Mouse (Mus musculus): ENCODE results near the gene Ccdc50. TPM values are rescaled to one million over a fixed set of nuclear protein-coding genes. Genes with fewer than 3 reads are reported as not detected.

The Ccdc50 gene
- polyA plus RNA-seq (2012; rRNA removed), result 130 and 144 TPM in 2 replicates

DNA sequence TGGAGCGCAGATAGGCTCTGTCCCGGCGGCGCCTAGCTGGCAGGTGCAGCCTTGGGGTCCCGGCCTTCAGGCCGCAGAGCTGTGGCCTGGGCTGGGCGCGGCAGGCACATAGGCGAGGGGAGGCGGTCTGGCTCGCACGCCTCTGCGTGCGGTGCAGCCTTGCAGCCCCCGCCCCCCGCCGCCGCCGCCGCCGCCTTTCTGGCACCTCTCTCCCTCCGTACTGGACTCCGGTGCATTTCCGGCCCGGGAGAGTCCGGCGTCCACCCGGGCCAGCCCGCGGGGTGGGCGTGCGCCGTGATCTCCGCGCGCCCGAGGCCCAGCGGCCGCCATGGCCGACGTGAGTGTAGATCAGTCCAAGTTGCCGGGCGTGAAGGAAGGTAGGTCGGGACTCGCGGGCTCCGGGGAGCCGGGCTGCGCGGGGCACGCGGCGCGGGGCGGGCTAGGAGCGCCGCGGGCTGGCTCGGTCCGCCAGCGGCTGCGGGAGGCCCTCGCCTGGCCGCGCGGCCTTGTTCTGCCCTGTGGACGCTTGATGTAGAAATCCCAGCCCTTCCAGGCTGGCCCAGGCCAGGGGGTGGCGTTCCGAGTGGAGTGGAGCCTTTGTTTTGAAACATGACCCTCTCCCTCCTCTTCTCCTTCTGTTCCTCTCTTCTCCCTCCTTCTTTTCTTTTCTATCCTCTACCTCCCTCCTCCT is at the start of gene Ccdc50:
Ccdc50 (plus strand) TSS at position 109 of the 691 bp plus-strand sequence.
- H3K4me1 ChIP-seq (ENCODE audit: control insufficient read depth, insufficient read depth, low read length), result peaks cover 5% of the 10 kb centered on the region
- H3K27me3 ChIP-seq (ENCODE audit: control insufficient read depth, insufficient read depth, low read length), result no peaks in the 10 kb centered on the region
- TF ChIP-seq CTCF (IDR thresholded peaks at IDR 0.05; ENCODE audit: control insufficient read depth, insufficient read depth, insufficient replicate concordance, low read depth, low read length), result no peak
- TF ChIP-seq POLR2A (IDR thresholded peaks at IDR 0.05; ENCODE audit: control insufficient read depth, low read depth, low read length), result peak; percentile 51
- peak within 1 kb of the TSS; percentile 97 for H3K4me3 ChIP-seq (ENCODE audit: control insufficient read depth, low read depth, low read length)
- no peaks in the 10 kb centered on the region for H3K36me3 ChIP-seq (ENCODE audit: control insufficient read depth, insufficient read depth, low read length)
- H3K27ac ChIP-seq (ENCODE audit: control insufficient read depth, insufficient read depth, low read depth, low read length), result peak within 1 kb of the TSS; percentile 93

DNA sequence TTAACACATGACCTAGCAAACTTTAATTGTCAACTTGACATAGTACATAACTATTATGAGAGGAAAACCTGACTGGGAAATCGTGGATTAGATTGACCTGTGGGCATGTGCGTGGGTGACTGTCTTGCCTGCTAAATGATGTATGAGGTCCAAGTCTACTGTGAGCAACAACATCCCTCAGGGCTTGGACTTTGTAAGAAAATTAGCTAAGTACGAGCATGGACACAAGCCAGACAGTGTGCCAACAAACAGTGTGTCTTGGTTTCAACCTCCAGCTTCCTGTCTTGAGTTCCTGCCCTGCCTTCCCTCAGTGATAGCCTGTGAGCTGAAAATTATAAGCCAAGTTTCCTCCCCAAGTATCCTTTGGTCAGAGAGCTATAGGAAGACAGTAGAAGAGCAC is 41.1 kb upstream of the Ccdc50 start:
- no peak overlapping the region for H3K4me3 ChIP-seq (ENCODE audit: control insufficient read depth, low read depth, low read length)
- TF ChIP-seq CTCF (IDR thresholded peaks at IDR 0.05; ENCODE audit: control insufficient read depth, insufficient read depth, insufficient replicate concordance, low read depth, low read length) (no peak), POLR2A (IDR thresholded peaks at IDR 0.05; ENCODE audit: control insufficient read depth, low read depth, low read length) (no peak)
- H3K4me1 ChIP-seq (ENCODE audit: control insufficient read depth, insufficient read depth, low read length), result no peaks in the 10 kb centered on the region
- no peak overlapping the region for H3K27ac ChIP-seq (ENCODE audit: control insufficient read depth, insufficient read depth, low read depth, low read length)
- no peaks in the 10 kb centered on the region for H3K36me3 ChIP-seq (ENCODE audit: control insufficient read depth, insufficient read depth, low read length)
- no peaks in the 10 kb centered on the region for H3K27me3 ChIP-seq (ENCODE audit: control insufficient read depth, insufficient read depth, low read length)

DNA sequence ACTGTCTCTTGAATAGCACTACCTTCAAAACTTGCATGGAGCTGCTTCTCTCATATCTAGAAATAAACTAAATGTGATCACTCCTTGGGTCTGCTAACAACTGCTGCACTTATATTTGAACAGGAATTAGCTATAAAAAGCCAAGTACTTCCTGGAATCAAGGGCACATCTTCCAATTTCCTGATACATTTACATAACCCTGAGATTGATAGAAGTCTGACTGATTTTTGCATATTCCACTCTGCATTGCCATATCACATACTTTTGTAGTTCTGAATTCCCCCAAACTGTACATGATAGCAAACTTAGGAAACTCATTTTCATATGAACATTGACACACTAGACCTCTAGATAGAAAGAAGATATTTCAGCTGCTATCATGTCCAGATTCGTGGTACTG is 40.3 kb upstream of the Ccdc50 start:
- no peaks in the 10 kb centered on the region for H3K27me3 ChIP-seq (ENCODE audit: control insufficient read depth, insufficient read depth, low read length)
- H3K4me1 ChIP-seq (ENCODE audit: control insufficient read depth, insufficient read depth, low read length), result no peaks in the 10 kb centered on the region
- no peak overlapping the region for H3K4me3 ChIP-seq (ENCODE audit: control insufficient read depth, low read depth, low read length)
- no peak overlapping the region for H3K27ac ChIP-seq (ENCODE audit: control insufficient read depth, insufficient read depth, low read depth, low read length)
- TF ChIP-seq POLR2A (IDR thresholded peaks at IDR 0.05; ENCODE audit: control insufficient read depth, low read depth, low read length) (no peak), CTCF (IDR thresholded peaks at IDR 0.05; ENCODE audit: control insufficient read depth, insufficient read depth, insufficient replicate concordance, low read depth, low read length) (no peak)
- H3K36me3 ChIP-seq (ENCODE audit: control insufficient read depth, insufficient read depth, low read length), result no peaks in the 10 kb centered on the region

DNA sequence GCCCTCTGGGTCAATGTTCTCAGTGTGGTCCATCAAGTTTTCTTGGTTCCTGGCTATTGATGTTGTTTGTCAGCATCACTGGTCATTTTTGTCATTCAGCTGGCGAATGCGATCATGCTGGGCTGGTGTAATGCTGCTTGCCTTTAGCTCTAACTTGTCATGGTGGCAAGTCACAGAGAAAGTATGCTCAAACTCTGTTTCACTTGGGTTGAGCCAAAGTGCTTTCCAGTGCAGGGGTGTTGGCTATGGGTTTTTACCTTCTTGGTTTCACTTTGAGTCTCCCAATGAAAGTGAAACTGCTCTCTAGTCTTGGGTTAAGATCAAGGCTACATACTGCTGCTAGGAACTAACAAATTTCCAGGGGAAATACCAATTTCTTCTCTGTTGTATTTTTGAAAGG is 39.4 kb upstream of the Ccdc50 start:
- H3K36me3 ChIP-seq (ENCODE audit: control insufficient read depth, insufficient read depth, low read length), result no peaks in the 10 kb centered on the region

DNA sequence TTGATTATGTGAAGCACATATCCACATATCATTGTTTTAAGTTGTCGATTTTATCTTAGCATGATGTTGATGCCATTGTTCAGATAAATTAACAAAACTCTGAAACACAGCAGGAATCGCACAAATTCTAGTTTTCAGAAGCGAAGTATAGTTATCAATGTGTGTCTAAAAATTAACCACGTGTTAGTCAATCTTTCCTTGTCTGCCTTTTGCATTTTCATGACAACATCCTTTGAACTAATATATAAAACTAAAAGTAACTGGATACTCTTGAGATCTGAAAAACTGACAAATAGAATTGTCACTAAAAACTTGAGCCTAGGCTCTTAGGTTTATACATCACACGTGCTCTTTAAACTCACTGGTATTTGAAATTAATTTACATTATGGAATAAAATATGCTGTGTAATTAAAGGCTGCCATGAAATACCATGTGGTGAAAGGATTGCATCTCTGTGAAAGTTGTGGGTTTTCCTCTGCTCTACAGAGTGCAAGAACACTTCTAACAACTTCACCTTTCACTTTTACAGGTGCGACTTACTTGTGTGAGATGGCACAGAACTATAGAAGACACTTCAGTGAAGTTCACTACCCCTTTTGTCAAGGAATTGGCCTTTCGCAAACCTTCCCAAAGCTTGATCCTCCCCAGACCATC is 38.7 kb upstream of the Ccdc50 start:
- Histone ChIP-seq H3K27me3 (ENCODE audit: control insufficient read depth, insufficient read depth, low read length) (no peaks in the 10 kb centered on the region), H3K4me1 (ENCODE audit: control insufficient read depth, insufficient read depth, low read length) (no peaks in the 10 kb centered on the region), H3K36me3 (ENCODE audit: control insufficient read depth, insufficient read depth, low read length) (no peaks in the 10 kb centered on the region), H3K27ac (ENCODE audit: control insufficient read depth, insufficient read depth, low read depth, low read length) (no peak overlapping the region), H3K4me3 (ENCODE audit: control insufficient read depth, low read depth, low read length) (no peak overlapping the region)
- no peak for TF ChIP-seq POLR2A (IDR thresholded peaks at IDR 0.05; ENCODE audit: control insufficient read depth, low read depth, low read length)
- no peak for TF ChIP-seq CTCF (IDR thresholded peaks at IDR 0.05; ENCODE audit: control insufficient read depth, insufficient read depth, insufficient replicate concordance, low read depth, low read length)

More for the DNA sequence above, 39.4 kb upstream of the Ccdc50 start:
- no peak overlapping the region for H3K27ac ChIP-seq (ENCODE audit: control insufficient read depth, insufficient read depth, low read depth, low read length)
- TF ChIP-seq CTCF (IDR thresholded peaks at IDR 0.05; ENCODE audit: control insufficient read depth, insufficient read depth, insufficient replicate concordance, low read depth, low read length), result no peak
- no peak for TF ChIP-seq POLR2A (IDR thresholded peaks at IDR 0.05; ENCODE audit: control insufficient read depth, low read depth, low read length)
- no peak overlapping the region for H3K4me3 ChIP-seq (ENCODE audit: control insufficient read depth, low read depth, low read length)
- H3K4me1 ChIP-seq (ENCODE audit: control insufficient read depth, insufficient read depth, low read length), result no peaks in the 10 kb centered on the region
- H3K27me3 ChIP-seq (ENCODE audit: control insufficient read depth, insufficient read depth, low read length), result no peaks in the 10 kb centered on the region

DNA sequence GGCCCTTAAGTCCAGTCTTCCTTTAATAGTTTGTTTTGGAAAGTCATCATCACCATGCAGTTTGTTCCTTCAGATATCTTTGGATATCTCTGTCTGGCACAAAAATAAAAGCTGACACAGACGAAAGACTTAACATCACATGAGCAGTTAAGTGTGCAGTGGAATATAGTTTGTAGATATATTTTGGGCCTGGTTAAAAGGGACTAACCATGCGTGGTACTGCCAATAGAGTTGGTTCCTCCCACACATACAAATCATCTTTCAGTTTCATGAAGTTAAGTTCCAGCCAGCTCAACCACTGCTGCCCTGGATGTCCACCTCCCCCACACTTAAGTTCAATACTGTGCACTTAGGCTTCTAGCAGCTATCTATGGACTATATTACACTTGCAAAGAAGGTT is 34.2 kb upstream of the Ccdc50 start:
- no peak for TF ChIP-seq POLR2A (IDR thresholded peaks at IDR 0.05; ENCODE audit: control insufficient read depth, low read depth, low read length)
- TF ChIP-seq CTCF (IDR thresholded peaks at IDR 0.05; ENCODE audit: control insufficient read depth, insufficient read depth, insufficient replicate concordance, low read depth, low read length), result no peak
- no peaks in the 10 kb centered on the region for H3K4me1 ChIP-seq (ENCODE audit: control insufficient read depth, insufficient read depth, low read length)

DNA sequence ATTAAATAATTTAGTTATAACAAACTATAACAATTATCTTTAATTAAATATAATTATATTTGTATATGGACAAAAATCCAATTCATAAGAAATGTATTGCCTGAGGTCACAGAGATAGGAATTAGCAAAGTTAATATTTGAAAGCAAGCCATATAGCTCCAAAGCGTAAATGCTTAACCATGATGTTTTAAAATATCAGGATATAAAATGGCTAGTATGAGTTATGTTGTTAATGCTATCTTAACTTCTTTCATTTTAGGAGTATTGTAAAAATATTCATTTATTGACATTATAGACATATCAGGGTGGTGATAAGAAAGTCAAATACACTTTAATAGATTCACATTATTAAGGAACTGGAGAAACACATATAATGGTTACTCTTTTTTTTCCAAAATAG is 28.6 kb upstream of the Ccdc50 start:
- Histone ChIP-seq H3K4me1 (ENCODE audit: control insufficient read depth, insufficient read depth, low read length) (no peaks in the 10 kb centered on the region), H3K27ac (ENCODE audit: control insufficient read depth, insufficient read depth, low read depth, low read length) (no peak overlapping the region), H3K36me3 (ENCODE audit: control insufficient read depth, insufficient read depth, low read length) (no peaks in the 10 kb centered on the region), H3K27me3 (ENCODE audit: control insufficient read depth, insufficient read depth, low read length) (no peaks in the 10 kb centered on the region), H3K4me3 (ENCODE audit: control insufficient read depth, low read depth, low read length) (no peak overlapping the region)
- no peak for TF ChIP-seq CTCF (IDR thresholded peaks at IDR 0.05; ENCODE audit: control insufficient read depth, insufficient read depth, insufficient replicate concordance, low read depth, low read length)
- no peak for TF ChIP-seq POLR2A (IDR thresholded peaks at IDR 0.05; ENCODE audit: control insufficient read depth, low read depth, low read length)

More for the DNA sequence above, 34.2 kb upstream of the Ccdc50 start:
- no peak overlapping the region for H3K27ac ChIP-seq (ENCODE audit: control insufficient read depth, insufficient read depth, low read depth, low read length)
- H3K36me3 ChIP-seq (ENCODE audit: control insufficient read depth, insufficient read depth, low read length), result no peaks in the 10 kb centered on the region
- no peak overlapping the region for H3K4me3 ChIP-seq (ENCODE audit: control insufficient read depth, low read depth, low read length)
- no peaks in the 10 kb centered on the region for H3K27me3 ChIP-seq (ENCODE audit: control insufficient read depth, insufficient read depth, low read length)

Data from testis, adult 2 months (tissue).